Mouse (Mus musculus) E14TG2a.4 (cell line): ENCODE results near the gene Ttf2.

Source experiments
- CTCF ChIP-seq: conservative IDR thresholded peaks from 2 replicates; pipeline ENCODE4 v1.5.1; 2014; ENCODE audit warnings: low read length
- NANOG ChIP-seq: IDR thresholded peaks from 2 replicates; pipeline ENCODE4 v1.6.1; 2014; ENCODE audit warnings: borderline replicate concordance, low read length, mixed read lengths
- POU5F1 ChIP-seq: IDR thresholded peaks from 2 replicates; pipeline ENCODE4 v1.6.1; 2014; ENCODE audit warnings: low read length, borderline replicate concordance

DNA sequence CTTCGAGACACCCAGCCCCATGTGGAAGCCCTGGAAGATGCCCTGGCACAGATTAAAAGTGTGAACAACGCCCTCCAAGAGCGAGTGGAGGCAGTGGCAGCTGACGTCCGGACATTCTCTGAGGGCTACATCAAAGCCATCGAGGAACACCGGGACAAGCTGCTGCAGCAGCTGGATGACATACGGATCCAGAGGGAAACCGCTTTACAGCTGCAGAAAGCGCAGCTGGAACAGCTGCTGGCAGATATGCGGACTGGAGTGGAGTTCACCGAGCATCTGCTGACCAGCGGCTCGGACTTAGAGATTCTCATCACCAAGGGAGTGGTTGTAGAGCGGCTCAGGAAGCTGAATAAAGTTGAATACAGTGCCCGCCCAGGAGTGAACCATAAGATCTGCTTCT is 44.3 kb downstream of the Ttf2 start:
- TF ChIP-seq CTCF, result no peak
- TF ChIP-seq NANOG, result no peak
- TF ChIP-seq POU5F1, result no peak
